Mouse (Mus musculus) limb, embryonic 15.5 days (tissue): ENCODE measurements around the gene Psmd11. TPM values are rescaled to one million over a fixed set of nuclear protein-coding genes. Genes with fewer than 3 reads are reported as not detected.

Source experiments
- ATAC-seq: fragments of 200-750 bp; cut with Nextera tagmentation; 2 replicates; pipeline ENCODE4 v1.8.0; 2017; ENCODE audit warnings: low read depth, moderate TSS enrichment; ENCODE audit not compliant: insufficient number of reproducible peaks, low FRiP score, low TSS enrichment
- H3K27ac ChIP-seq: fragments of 300-500 bp; sonication (generic); 2 replicates; pipeline ENCODE4 v1.5.1; 2015; ENCODE audit warnings: moderate library complexity, mild to moderate bottlenecking, inconsistent platforms
- H3K27me3 ChIP-seq: fragments of 300-500 bp; sonication (generic); 2 replicates; pipeline ENCODE4 v1.6.1; 2015; ENCODE audit warnings: inconsistent platforms
- H3K36me3 ChIP-seq: fragments of 300-500 bp; sonication (generic); 2 replicates; pipeline ENCODE4 v1.6.1; 2015; ENCODE audit warnings: inconsistent platforms
- H3K4me1 ChIP-seq: fragments of 300-500 bp; sonication (generic); 2 replicates; pipeline ENCODE4 v1.6.1; 2015; ENCODE audit warnings: inconsistent platforms
- H3K4me2 ChIP-seq: fragments of 300-500 bp; sonication (generic); 2 replicates; pipeline ENCODE4 v1.6.1; 2015; ENCODE audit warnings: mild to moderate bottlenecking, inconsistent platforms
- H3K4me3 ChIP-seq: fragments of 300-500 bp; sonication (generic); 2 replicates; pipeline ENCODE4 v1.5.1; 2015; ENCODE audit warnings: mild to moderate bottlenecking, inconsistent platforms
- H3K9ac ChIP-seq: fragments of 300-500 bp; sonication (generic); 2 replicates; pipeline ENCODE4 v1.6.1; 2015; ENCODE audit warnings: inconsistent platforms
- H3K9me3 ChIP-seq: fragments of 300-500 bp; sonication (generic); 2 replicates; pipeline ENCODE4 v1.6.1; 2016; ENCODE audit warnings: inconsistent platforms
- WGBS: fragments of 180-500 bp; shearing (Covaris S2); methylation state at CpG from one replicate; pipeline ENCODE4 v1.1.7; 2015; 5-methylcytosine and 5-hydroxymethylcytosine counted together
- polyA plus RNA-seq: library from polyadenylated mRNA; unstranded; fragments of >200 nt; fragmentation: Nextera tagmentation; extraction: Ambion mirVana; gene quantifications from 2 replicates; pipeline ENCODE4 v1.2.1, GENCODE M21; 2015

Psmd11 gene
- polyA plus RNA-seq, 1 experiment from 2014 or later = 292 TPM

GRCm38 (mm10) chr11:80497225-80497919 lies 69.0 kb downstream of the Psmd11 start:
- Histone ChIP-seq H3K27me3 (no peaks in the 10 kb centered on the region), H3K36me3 (no peaks in the 10 kb centered on the region), H3K9me3 (no peaks in the 10 kb centered on the region), H3K4me1 (peaks cover 12% of the 10 kb centered on the region), H3K9ac (no peak overlapping the region), H3K27ac (no peak overlapping the region), H3K4me2 (no peak overlapping the region), H3K4me3 (no peak overlapping the region)
- 72% methylated on average over 10 of the region's 10 CpGs for WGBS
- ATAC-seq = no peak

- no peak overlapping the region for H3K27ac ChIP-seq
- 53% methylated on average over 11 of the region's 11 CpGs for WGBS
- H3K4me1 ChIP-seq = peaks cover 12% of the 10 kb centered on the region
- H3K9ac ChIP-seq = no peak overlapping the region
- no peaks in the 10 kb centered on the region for H3K27me3 ChIP-seq
- H3K4me2 ChIP-seq = no peak overlapping the region
- H3K36me3 ChIP-seq = no peaks in the 10 kb centered on the region
- no peaks in the 10 kb centered on the region for H3K9me3 ChIP-seq
- no peak for ATAC-seq
- H3K4me3 ChIP-seq = no peak overlapping the region
These were observed 70.1 kb downstream of the Psmd11 start for GRCm38 (mm10) chr11:80498328-80499070.

- H3K4me1 ChIP-seq = peaks cover 18% of the 10 kb centered on the region
- no peaks in the 10 kb centered on the region for H3K36me3 ChIP-seq
- no peak overlapping the region for H3K4me3 ChIP-seq
- WGBS = 69% methylated on average over 4 of the region's 4 CpGs
- no peak overlapping the region for H3K9ac ChIP-seq
- H3K27ac ChIP-seq = no peak overlapping the region
- no peaks in the 10 kb centered on the region for H3K27me3 ChIP-seq
- no peak overlapping the region for H3K4me2 ChIP-seq
- H3K9me3 ChIP-seq = no peaks in the 10 kb centered on the region
- ATAC-seq = no peak
These were observed 71.1 kb downstream of the Psmd11 start for GRCm38 (mm10) chr11:80499550-80499952.

- Histone ChIP-seq H3K27ac (no peak overlapping the region), H3K9ac (no peak overlapping the region), H3K4me2 (no peak overlapping the region), H3K4me3 (no peak overlapping the region), H3K9me3 (no peaks in the 10 kb centered on the region), H3K4me1 (peaks cover 21% of the 10 kb centered on the region), H3K27me3 (no peaks in the 10 kb centered on the region), H3K36me3 (no peaks in the 10 kb centered on the region)
- 83% methylated on average over 6 of the region's 6 CpGs for WGBS
- ATAC-seq = no peak
These were observed 74.9 kb downstream of the Psmd11 start for GRCm38 (mm10) chr11:80503281-80503680.

GRCm38 (mm10) chr11:80503726-80504452 lies 75.5 kb downstream of the Psmd11 start:
- 39% methylated on average over 13 of the region's 13 CpGs for WGBS
- no peak overlapping the region for H3K4me3 ChIP-seq
- H3K27ac ChIP-seq = no peak overlapping the region
- H3K4me2 ChIP-seq = no peak overlapping the region
- H3K27me3 ChIP-seq = no peaks in the 10 kb centered on the region
- no peak for ATAC-seq
- no peaks in the 10 kb centered on the region for H3K36me3 ChIP-seq
- H3K9me3 ChIP-seq = no peaks in the 10 kb centered on the region
- H3K4me1 ChIP-seq = peaks cover 17% of the 10 kb centered on the region
- no peak overlapping the region for H3K9ac ChIP-seq

GRCm38 (mm10) chr11:80504519-80505385 lies 76.3 kb downstream of the Psmd11 start:
- H3K4me2 ChIP-seq = no peak overlapping the region
- no peak overlapping the region for H3K4me3 ChIP-seq
- WGBS = 42% methylated on average over 6 of the region's 6 CpGs
- no peaks in the 10 kb centered on the region for H3K27me3 ChIP-seq
- ATAC-seq = no peak
- no peaks in the 10 kb centered on the region for H3K36me3 ChIP-seq
- H3K9me3 ChIP-seq = no peaks in the 10 kb centered on the region
- no peak overlapping the region for H3K27ac ChIP-seq
- no peak overlapping the region for H3K9ac ChIP-seq
- H3K4me1 ChIP-seq = peaks cover 16% of the 10 kb centered on the region

GRCm38 (mm10) chr11:80505581-80505980 lies 77.2 kb downstream of the Psmd11 start:
- Histone ChIP-seq H3K36me3 (no peaks in the 10 kb centered on the region), H3K27me3 (no peaks in the 10 kb centered on the region), H3K27ac (no peak overlapping the region), H3K4me1 (peaks cover 16% of the 10 kb centered on the region), H3K9ac (no peak overlapping the region), H3K4me3 (no peak overlapping the region), H3K9me3 (no peaks in the 10 kb centered on the region), H3K4me2 (no peak overlapping the region)
- no peak for ATAC-seq
- WGBS = 80% methylated on average over 3 of the region's 3 CpGs

- no peak for ATAC-seq
- Histone ChIP-seq H3K27ac (no peak overlapping the region), H3K27me3 (no peaks in the 10 kb centered on the region), H3K4me1 (peaks cover 16% of the 10 kb centered on the region), H3K9me3 (no peaks in the 10 kb centered on the region), H3K4me3 (no peak overlapping the region), H3K36me3 (no peaks in the 10 kb centered on the region), H3K4me2 (no peak overlapping the region), H3K9ac (no peak overlapping the region)
These were observed 78.1 kb downstream of the Psmd11 start for GRCm38 (mm10) chr11:80506483-80506882.

GRCm38 (mm10) chr11:80507791-80508190 lies 79.4 kb downstream of the Psmd11 start:
- H3K4me3 ChIP-seq = no peak overlapping the region
- H3K9ac ChIP-seq = no peak overlapping the region
- ATAC-seq = no peak
- H3K4me1 ChIP-seq = peaks cover 16% of the 10 kb centered on the region
- no peaks in the 10 kb centered on the region for H3K9me3 ChIP-seq
- 91% methylated on average over 6 of the region's 6 CpGs for WGBS
- H3K27me3 ChIP-seq = no peaks in the 10 kb centered on the region
- H3K4me2 ChIP-seq = no peak overlapping the region
- no peak overlapping the region for H3K27ac ChIP-seq
- no peaks in the 10 kb centered on the region for H3K36me3 ChIP-seq

GRCm38 (mm10) chr11:80508361-80509175 lies 80.2 kb downstream of the Psmd11 start:
- Histone ChIP-seq H3K4me1 (peaks cover 16% of the 10 kb centered on the region), H3K4me2 (no peak overlapping the region), H3K36me3 (no peaks in the 10 kb centered on the region), H3K9me3 (no peaks in the 10 kb centered on the region), H3K27me3 (no peaks in the 10 kb centered on the region), H3K27ac (no peak overlapping the region), H3K9ac (no peak overlapping the region), H3K4me3 (no peak overlapping the region)
- 29% methylated on average over 19 of the region's 19 CpGs for WGBS
- 0 out of 2 replicates have a peak, but pooled peaks have one; percentile 36 for ATAC-seq

- Histone ChIP-seq H3K4me2 (no peak overlapping the region), H3K36me3 (no peaks in the 10 kb centered on the region), H3K27me3 (no peaks in the 10 kb centered on the region), H3K27ac (no peak overlapping the region), H3K4me3 (no peak overlapping the region), H3K9ac (no peak overlapping the region), H3K4me1 (peaks cover 12% of the 10 kb centered on the region), H3K9me3 (no peaks in the 10 kb centered on the region)
- 53% methylated on average over 5 of the region's 5 CpGs for WGBS
- no peak for ATAC-seq
These were observed 80.7 kb downstream of the Psmd11 start for GRCm38 (mm10) chr11:80509176-80509506.
